Mouse (Mus musculus): ENCODE results near the gene Chd1. TPM values are rescaled to one million over a fixed set of nuclear protein-coding genes. Genes with fewer than 3 reads are reported as not detected.
"Not testable (repeated sequence)": the region's sequence is repeated elsewhere in the genome, so short reads cannot be mapped to it uniquely, and the experiment has no call there.

The Chd1 gene
- total RNA-seq, 2 experiments from 2014 or later, result 21.6 to 28.0 TPM

DNA sequence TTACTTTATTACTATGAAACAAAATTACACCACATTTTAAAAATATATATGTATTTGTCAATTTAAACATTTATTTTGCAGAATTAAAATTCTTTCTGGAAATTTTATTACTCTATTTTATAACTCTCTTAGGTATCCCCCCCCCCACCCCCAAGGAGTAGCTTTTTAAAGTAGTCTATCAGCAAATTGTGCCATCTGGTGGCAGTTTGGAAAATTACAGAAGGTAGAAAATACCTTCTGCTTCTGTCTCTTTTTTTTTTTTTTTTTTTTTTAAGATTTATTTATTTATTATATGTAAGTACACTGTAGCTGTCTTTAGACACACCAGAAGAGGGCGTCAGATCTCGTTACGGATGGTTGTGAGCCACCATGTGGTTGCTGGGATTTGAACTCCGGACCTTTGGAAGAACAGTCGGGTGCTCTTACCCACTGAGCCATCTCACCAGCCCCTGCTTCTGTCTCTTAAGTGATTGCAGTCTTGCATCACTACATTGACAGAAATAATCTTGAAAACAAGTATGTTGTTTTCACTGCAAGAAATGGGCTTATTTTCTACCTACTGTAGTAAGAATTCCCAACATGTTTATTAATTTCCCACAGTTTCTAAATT lies 19.2 kb downstream of the Chd1 start:
- DNase-seq, result peak in 1 of 2 experiments; percentile 60
- intact Hi-C loops (cut with DNase I), result loop anchor here (2.0 to 5.0 kb wide), 3 partner anchors 17 to 192 kb away; no protein-coding TSS in a partner anchor

DNA sequence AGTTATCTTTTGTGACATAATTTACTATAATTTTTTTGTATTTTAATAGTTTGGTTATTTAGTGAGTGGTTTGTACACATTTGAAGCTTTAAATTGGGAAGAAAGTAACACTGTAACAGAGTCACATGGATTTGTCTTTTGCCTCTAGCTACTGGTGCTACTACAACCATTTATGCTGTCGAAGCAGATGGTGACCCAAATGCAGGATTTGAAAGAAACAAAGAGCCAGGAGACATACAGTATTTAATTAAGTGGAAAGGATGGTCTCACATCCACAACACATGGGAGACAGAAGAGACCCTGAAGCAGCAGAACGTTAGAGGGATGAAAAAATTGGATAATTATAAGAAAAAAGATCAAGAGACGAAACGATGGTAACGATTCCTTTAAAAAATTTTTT lies 26.9 kb downstream of the Chd1 start:
- intact Hi-C loops (cut with DNase I), result no loop called here
- DNase-seq, result no peak

DNA sequence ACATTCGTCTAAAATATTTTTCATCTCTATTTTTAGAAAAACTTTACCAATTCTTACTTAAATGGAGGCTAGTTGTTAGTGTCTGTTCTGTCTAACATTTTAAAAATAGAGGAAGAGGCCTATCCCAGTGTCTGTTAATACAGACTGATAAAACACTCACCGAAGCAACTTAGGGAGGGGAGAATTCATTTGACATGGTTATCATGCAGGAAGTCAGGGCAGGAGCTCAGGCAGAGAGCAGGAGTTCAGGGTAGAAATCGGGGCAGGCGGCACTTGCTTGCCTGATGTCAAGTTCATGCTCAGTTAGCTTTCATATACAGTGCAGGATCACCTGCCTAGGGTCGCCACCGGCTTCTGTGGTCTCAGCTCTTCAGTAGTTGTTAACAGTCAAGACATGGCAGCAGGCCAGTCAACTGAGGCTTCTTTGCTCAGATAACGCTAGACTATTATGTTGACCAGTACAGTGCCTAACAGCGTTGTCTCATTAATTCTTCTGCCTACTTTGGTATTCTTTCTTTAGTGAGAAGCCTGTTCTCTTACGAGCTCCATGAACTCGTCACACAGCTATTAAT lies 32.7 kb downstream of the Chd1 start:
- intact Hi-C loops (cut with DNase I), result no loop called here
- no peak for DNase-seq

DNA sequence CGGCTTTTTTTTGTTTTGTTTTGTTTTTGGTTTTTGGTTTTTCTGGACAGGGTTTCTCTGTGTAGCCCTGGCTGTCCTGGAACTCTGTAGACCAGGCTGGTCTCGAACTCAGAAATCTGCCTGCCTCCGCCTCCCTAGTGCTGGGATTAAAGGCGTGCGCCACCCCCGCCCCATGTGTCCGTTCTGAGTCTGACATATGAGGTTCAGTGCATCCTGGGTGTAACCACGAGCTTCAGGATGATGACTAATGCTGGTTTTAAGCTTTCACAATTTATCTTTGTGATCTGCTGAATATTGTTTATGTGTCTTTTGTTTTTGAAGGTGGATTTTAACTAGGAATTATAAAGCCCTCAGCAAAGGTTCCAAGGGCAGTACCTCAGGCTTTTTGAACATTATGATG lies 37.1 kb downstream of the Chd1 start:
- intact Hi-C loops (cut with DNase I), result no loop called here
- no peak for DNase-seq

DNA sequence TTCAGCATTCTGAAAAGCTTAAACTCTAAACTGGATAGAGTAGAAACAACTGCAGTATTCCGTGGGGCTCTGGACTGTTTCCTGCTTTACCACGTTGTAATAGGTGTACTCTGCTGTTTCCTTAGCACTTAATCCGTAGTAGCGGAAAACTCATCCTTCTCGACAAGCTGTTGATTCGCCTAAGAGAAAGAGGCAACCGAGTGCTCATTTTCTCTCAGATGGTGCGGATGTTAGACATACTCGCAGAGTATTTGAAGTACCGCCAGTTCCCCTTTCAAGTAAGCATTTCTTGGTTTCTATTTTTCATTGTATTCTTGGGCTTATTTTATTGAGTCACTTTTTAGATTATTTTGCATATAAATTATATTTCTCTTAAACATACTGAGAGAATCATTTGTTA lies 38.2 kb downstream of the Chd1 start:
- no peak for DNase-seq
- intact Hi-C loops (cut with DNase I), result no loop called here

DNA sequence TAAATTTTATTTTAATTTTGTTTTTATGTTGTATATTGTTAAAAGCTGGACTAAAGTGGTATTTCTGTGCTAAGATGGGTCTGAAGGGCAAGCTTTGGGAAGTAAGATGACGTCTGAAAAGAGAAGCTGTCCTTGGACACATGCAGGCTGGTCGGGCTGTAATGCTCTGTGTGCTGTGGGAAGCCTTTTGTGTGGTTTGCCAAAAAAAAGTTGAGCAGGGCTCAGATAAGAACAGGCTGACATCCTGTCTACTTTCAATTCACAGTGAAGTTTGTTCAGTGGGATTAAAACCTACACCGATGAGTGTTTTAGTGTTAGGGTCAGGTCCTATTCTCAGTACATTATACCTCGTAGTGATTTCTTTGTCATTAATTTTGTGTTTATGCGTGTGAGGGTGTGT lies 38.6 kb downstream of the Chd1 start:
- intact Hi-C loops (cut with DNase I), result no loop called here
- peak; percentile 8 to 32 for DNase-seq

DNA sequence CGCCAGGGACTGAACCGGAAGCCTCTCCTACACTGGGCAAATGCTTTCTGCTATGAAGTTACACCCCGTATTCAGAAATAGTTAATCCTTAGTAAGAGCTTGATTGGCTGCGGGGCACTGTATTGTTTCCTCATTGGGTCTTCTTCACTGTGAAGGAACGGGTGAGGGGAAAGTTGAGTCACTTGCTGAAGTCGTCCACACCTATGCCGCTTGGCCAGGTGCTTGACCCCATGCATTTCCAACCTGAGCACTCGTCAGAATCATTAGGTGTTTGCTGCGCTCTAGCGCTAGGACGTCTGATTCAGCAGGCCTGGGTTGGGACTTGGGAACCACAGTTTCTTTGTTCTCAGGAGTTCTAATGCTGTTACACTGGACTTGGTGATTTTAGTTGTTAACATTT lies 41.9 kb downstream of the Chd1 start:
- intact Hi-C loops (cut with DNase I), result no loop called here
- no peak for DNase-seq

DNA sequence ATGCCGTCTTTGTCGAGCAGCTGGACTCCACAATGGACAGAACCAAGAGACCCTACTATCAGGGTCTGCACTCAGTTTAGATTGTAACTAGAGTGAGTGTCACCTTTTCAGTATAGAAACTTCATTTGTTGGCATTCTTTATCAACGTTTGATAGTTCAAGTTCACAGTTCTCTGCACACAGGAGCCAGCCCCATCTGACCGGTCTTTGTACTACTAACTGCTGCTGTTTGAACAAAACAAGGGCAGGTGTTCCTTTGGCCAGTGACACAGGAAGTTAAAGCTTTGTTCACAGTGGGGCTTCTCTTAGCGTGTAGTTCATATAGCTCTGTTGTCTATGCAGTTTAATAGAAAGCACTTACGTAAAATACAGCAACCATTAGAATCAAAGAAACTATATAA lies 43.3 kb downstream of the Chd1 start:
- intact Hi-C loops (cut with DNase I), result no loop called here
- no peak for DNase-seq

DNA sequence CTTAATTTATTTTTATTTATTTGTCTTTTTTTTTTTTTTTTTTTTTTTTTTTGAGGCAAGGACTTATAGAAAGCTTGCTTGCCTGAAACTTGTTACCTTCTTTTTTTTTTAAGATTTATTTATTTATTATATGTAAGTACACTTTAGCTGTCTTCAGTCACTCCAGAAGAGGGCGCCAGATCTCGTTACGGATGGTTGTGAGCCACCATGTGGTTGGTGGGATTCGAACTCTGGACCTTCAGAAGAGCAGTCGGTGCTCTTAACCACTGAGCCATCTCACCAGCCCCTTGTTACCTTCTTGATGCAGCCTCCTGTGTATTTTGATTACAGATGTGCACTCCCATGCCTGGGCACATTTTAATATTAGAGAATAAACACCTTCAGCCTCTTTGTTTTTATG lies 46.5 kb downstream of the Chd1 start:
- intact Hi-C loops (cut with DNase I); DNase-seq: not testable (repeated sequence)

DNA sequence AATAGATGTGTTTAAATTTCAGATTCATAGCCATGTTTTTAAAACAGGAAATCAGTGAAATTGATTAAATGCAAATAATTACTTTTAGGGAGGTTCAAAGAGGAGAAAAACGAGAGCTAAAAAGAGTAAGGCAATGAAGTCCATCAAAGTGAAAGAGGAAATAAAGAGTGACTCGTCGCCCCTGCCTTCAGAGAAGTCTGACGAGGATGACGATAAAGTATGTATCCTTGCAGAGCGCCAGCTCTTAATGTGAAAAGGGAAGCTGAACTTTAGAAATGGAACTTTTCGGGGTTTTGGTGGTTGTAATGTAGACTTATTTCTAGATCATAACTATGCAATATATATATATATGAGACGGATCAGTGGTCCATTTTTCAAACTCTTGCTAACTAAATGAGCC lies 56.4 kb downstream of the Chd1 start:
- intact Hi-C loops (cut with DNase I), result no loop called here
- no peak for DNase-seq

DNA sequence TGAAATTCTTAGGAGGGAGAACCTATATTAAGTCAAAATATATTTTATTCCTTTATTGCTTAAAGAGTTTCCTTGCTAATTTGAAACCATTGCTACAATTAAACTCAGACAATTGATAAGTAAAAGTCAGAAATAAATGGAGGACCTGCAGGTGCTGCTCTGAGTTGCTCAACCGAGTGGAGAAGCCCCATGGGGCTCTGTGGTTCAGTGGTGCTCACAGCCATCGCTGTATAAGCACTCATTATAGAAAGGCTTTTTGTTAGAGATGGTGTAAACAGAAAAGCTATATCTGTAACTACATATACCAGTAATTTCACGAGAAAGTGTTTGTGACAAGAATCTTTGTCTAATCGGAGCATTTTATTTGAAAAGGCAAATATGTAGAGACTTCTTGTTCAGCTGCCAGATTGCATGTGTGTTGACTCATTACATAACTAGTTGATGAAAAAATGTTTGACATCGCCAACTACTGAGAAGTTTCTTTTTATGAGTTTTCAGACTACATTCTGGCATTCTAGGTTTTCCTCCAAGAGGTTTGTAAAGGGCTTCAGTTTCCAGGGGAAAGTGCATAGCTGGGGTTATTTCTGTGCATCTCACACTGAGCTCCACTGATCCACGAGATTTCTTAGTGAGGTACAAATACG lies 64.4 kb downstream of the Chd1 start:
- intact Hi-C loops (cut with DNase I), result no loop called here
- DNase-seq, result no peak

DNA sequence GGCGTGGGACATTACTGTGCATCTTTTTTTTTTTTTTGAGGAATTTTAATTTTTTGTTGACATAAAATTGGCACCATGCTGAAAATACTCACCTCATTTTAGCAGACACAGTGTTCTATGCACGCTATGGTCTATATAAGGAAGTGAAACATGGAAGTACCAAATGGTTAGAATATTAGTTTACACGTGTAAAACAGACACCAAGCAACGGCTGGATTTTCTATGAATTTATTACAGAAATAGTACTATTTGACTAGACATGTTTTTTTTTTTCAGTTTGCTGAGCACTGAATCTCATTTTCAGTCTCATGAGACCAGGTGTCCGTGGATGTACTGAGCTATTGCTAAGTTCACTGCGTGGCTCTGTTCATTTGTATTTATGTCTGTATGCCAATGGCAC lies 69.2 kb downstream of the Chd1 start:
- DNase-seq, result no peak
- intact Hi-C loops (cut with DNase I), result no loop called here

DNA sequence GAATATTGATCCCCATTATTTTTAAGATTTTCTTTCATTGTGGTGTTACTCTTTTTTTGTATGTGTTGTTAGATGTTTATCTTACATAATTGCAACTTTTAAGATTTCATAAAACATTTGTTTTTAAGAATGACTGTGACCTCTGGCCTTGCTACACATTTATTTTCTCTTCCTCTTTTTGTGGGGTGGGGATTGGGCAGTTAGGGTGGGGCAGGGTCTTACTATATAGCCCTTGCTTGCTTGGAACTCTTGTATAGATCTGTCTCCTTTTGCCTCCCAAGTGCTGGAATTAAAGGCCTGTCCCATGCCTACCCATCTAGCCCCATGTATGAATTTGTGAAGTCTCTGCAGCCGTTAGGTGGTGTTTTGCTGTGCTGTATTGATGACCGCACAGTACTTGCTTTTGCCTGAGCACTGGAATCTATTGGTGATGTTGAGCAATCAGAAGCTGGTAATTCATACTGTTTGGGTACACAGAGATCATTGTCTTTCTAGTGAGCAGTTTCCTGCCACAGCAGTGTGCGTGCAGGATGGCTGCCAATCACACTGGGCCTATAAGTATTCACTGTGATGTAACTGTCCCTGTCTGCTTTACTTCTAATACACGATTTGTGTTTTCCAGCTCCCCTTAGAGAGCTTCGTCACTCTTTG lies 69.9 kb downstream of the Chd1 start:
- no peak for DNase-seq
- intact Hi-C loops (cut with DNase I), result no loop called here

DNA sequence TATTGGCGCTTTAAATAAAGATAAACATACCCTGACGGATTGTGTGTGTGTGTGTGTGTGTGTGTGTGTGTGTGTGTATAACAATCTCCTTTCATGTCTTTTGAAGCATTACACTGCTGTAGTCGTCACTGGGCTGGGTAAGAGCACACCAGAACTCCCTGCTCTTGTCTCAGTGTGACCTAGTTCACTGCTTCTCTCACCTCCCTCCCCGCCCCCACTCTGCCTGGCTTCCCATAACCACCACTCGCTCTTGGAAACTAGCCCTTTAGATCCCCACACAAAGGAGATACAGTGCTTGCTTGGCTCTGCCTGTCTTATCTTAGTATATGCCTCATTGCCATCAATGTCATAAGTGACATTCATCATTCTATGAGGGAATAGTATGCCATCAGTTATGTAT lies 71.6 kb downstream of the Chd1 start:
- intact Hi-C loops (cut with DNase I), result no loop called here
- no peak for DNase-seq

DNA sequence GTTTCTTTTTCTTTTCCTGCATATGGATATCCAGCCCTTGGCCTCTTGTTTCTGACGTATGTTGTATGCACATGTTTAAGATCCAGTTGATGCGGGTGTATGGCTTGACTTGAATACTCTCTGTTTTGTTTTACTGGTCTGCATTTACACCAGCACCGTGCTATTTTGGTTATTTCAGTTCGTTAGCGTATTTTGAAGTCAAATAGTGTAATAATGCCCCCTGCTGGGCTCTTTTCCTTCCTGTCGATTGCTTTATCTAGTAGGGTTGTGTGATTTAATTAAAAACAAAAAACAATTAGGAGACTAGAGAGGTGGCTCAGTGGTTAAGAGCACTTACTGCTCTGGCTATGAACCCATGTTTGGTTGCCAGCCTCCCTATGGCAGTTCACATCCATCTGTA lies 73.2 kb downstream of the Chd1 start:
- intact Hi-C loops (cut with DNase I), result no loop called here
- DNase-seq, result no peak

DNA sequence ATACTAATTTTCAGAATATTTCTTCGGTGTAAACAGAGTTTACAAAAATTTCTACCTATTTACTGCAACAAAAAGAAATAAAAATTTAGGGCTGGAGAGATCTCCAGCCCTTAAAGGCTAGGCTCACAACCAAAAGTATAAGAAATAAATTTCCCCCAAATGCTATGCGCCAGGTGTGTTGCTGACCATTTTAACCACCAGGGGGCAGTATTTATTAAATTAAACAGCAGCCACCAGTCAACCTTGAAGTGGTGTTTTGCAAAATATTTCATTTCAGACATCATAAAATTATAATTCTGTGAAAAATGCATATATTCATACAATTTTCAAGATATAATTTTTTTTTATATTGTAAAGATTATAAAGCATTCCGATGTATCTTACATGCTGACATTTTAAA lies 82.3 kb downstream of the Chd1 start:
- intact Hi-C loops (cut with DNase I), result loop anchor here (2.0 kb wide), 1 partner anchor 1114 kb away; no protein-coding TSS in a partner anchor
- DNase-seq, result peak in 1 of 2 experiments; percentile 53

DNA sequence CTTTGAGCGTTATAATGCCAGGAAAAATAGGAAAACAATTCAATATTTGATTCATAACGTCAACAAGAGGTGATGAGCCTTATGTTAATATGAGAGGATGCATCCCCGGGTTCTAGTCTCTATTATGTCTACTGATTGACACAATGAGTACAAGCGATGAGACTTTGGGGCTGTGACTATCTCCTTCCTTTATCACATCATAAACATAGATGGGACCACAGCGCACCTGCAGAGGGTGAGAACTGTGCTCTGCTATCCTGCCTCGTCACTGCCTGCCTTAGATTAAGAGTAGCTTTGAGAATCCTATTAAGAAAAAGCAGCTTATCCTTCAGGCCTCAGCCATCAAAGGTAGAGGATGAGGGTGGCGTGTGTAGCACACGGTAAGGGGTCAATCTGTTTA lies 85.9 kb downstream of the Chd1 start:
- intact Hi-C loops (cut with DNase I), result no loop called here

DNA sequence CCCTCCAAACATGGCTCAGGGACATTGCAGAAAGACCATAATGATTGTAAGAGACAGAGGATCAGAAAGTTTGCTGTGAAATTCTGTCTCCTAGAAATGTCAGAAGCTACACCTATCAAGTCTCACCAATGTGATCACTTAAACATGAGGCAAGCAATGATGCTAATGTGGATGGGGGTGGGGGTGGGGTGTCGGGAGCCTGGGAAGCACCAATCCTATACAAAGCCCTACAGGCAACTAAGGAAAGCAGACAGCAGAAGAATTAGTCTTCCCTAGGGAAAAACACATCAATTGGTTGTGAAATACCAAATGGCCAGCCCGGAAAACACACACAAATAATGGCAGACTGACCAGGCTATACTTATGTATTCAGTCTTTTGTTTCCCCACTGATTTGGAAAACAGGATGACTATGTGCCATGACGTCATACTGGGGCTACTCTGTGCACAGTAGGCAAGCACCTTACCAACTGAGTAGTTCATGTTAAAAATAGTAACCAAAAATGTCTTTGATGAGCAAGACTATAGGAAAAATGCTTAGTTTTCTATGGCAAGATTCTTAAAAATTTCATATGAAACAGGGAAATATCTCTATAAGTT lies 94.5 kb downstream of the Chd1 start:
- intact Hi-C loops (cut with DNase I), result loop anchor here (5.0 kb wide), 1 partner anchor 163 kb away; no protein-coding TSS in a partner anchor
- DNase-seq, result no peak

More for the DNA sequence above, 85.9 kb downstream of the Chd1 start:
- DNase-seq, result no peak

DNA sequence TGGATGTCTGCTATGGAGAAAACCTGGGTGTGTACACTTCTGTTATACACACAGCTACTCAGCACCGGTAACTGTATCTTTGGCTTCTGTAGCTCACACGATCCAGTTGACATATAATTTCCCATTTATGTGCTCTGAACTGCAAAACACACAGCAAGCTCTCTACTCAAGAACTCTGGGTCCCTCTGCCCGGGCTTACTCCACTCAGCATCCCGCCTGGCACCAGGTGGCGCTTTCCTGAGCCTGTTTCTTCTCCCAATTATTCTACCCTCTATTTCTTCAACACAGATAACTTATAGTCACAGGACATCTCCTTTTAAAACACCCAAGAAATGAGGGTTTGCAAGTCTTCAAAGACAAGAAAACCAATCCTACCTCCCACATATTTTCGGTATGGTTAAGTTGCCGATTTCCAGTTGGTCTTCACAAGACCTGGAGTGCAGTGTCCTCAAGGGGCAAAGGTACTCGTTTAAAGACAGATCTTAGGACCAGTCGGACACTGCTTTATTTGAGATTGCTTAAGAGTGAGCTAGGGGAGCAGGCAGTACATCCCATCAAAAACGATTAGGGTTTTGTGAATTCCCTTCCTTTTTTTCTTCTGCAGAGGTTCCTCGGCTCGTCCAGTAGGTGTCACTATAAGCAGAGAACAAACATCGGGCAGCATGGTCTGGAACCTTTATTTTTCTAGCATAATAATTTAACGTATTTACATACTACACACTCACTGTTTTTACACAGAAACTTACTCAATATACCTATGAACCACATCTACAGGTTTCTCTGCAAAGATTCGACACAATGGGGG lies 99.4 kb downstream of the Chd1 start:
- DNase-seq, result peak in 1 of 2 experiments; percentile 38
- intact Hi-C loops (cut with DNase I), result no loop called here

DNA sequence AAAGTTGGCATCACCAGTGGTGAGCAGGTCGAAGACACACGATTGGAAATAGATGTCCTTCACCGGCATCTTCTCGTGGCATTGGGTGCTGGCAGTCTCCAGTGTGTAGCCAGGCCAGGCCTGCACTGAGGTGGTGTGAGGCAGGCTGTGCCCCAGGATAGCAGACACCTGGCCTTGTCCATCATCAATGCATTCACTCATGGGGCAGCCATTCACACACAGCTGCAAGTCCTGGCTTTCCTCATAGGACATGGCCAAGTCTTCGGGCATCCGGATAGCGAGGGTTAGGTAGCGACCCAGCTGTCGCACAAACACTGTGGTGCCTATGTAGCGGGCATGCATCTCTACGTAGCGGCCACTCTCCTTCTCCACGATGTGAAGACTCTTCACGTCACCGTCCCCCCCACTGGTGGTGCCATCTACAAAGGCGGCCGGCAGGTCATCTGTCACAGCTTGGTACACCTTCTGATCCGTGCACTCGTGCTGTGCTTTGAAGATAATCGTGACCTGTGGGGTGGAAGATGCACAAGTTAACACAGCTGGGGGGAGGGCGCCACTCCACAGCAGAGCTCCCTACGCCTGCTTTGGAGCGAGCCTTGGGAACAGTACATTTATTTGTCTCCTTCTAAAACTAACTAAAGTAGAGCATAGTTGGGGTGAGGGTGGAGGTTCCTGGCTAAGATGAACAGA lies 102.7 kb downstream of the Chd1 start:
- DNase-seq, result no peak
- intact Hi-C loops (cut with DNase I), result no loop called here
